Mouse (Mus musculus): ENCODE measurements around the gene Clec4n.

- no peak for TF ChIP-seq CTCF (IDR thresholded peaks at IDR 0.05; ENCODE audit: low read depth)
- no peak for TF ChIP-seq EP300 (IDR thresholded peaks at IDR 0.05; ENCODE audit: low read depth)
Observed at GRCm38 (mm10) chr6:123264194-123264593, 34.6 kb downstream of the Clec4n start.
